Mouse (Mus musculus): ENCODE results near the gene Lias. TPM values are rescaled to one million over a fixed set of nuclear protein-coding genes. Genes with fewer than 3 reads are reported as not detected.
A peak's percentile ranks its signal among the peaks of the same experiment; 100 is the strongest.

The Lias gene
- polyA plus RNA-seq, 1 experiment from 2014 or later: 55.2 TPM

GRCm38 (mm10) chr5:65415653-65416458, 24.6 kb downstream of the Lias start:
- H3K27me3 ChIP-seq (ENCODE audit: control insufficient read depth, insufficient read depth, low read length): no peaks in the 10 kb centered on the region
- peak overlapping the region; percentile 56 for H3K4me2 ChIP-seq
- 9% methylated on average over 26 of the region's 26 CpGs for WGBS (ENCODE audit: insufficient replicate concordance)
- peak; percentile 89 for ATAC-seq (replicated peaks; ENCODE audit: insufficient number of reproducible peaks, low FRiP score, low TSS enrichment)
- H3K9me3 ChIP-seq (replicated peaks; ENCODE audit: control insufficient read depth, low read length): no peaks in the 10 kb centered on the region
- H3K9ac ChIP-seq (ENCODE audit: low read depth, low read length): peak overlapping the region; percentile 72
- H3K36me3 ChIP-seq (ENCODE audit: control insufficient read depth, insufficient read depth, low read length): peaks cover 14% of the 10 kb centered on the region
- H3K4me1 ChIP-seq (ENCODE audit: control insufficient read depth, insufficient read depth, low read length): peaks cover 24% of the 10 kb centered on the region
- peak overlapping the region; percentile 99 for H3K27ac ChIP-seq (ENCODE audit: low read depth, low read length)
- peak overlapping the region; percentile 18 for H3K4me3 ChIP-seq (ENCODE audit: low read depth, low read length)

DNA sequence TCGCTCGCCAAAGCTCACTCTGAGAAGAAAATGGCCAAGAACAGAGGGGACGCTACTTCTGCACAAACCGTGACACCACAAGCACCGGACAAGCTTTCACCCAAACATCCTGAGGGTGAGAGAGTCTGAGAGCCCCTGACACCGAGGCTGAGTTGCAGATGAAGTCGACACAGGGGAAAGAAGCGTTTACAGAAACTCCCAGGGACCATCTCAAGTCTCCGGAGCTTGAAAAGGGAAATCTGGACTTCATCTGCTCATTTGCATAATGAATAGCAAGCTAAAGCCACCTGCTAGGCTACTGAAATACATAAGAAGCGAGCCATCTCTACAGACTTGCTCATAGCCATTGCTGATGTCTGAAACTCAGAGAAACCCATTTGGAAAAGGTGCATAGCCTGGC, 27.8 kb downstream of the Lias start:
- peaks cover 24% of the 10 kb centered on the region for H3K36me3 ChIP-seq (ENCODE audit: control insufficient read depth, insufficient read depth, low read length)

GRCm38 (mm10) chr5:65420822-65421221, 29.5 kb downstream of the Lias start:
- no peaks in the 10 kb centered on the region for H3K27me3 ChIP-seq (ENCODE audit: control insufficient read depth, insufficient read depth, low read length)
- H3K36me3 ChIP-seq (ENCODE audit: control insufficient read depth, insufficient read depth, low read length): peaks cover 25% of the 10 kb centered on the region
- peaks cover 10% of the 10 kb centered on the region for H3K4me1 ChIP-seq (ENCODE audit: control insufficient read depth, insufficient read depth, low read length)
- 74% methylated on average over 6 of the region's 6 CpGs for WGBS (ENCODE audit: insufficient replicate concordance)
- H3K4me2 ChIP-seq: no peak overlapping the region
- no peaks in the 10 kb centered on the region for H3K9me3 ChIP-seq (replicated peaks; ENCODE audit: control insufficient read depth, low read length)
- H3K4me3 ChIP-seq (ENCODE audit: low read depth, low read length): no peak overlapping the region
- no peak overlapping the region for H3K27ac ChIP-seq (ENCODE audit: low read depth, low read length)
- no peak overlapping the region for H3K9ac ChIP-seq (ENCODE audit: low read depth, low read length)
- no peak for ATAC-seq (replicated peaks; ENCODE audit: insufficient number of reproducible peaks, low FRiP score, low TSS enrichment)

More for the DNA sequence above, 27.8 kb downstream of the Lias start:
- H3K4me2 ChIP-seq: no peak overlapping the region
- H3K4me1 ChIP-seq (ENCODE audit: control insufficient read depth, insufficient read depth, low read length): peaks cover 23% of the 10 kb centered on the region
- WGBS (ENCODE audit: insufficient replicate concordance): 82% methylated on average over 10 of the region's 10 CpGs
- no peak overlapping the region for H3K9ac ChIP-seq (ENCODE audit: low read depth, low read length)
- ATAC-seq (replicated peaks; ENCODE audit: insufficient number of reproducible peaks, low FRiP score, low TSS enrichment): no peak
- H3K4me3 ChIP-seq (ENCODE audit: low read depth, low read length): no peak overlapping the region
- H3K27ac ChIP-seq (ENCODE audit: low read depth, low read length): no peak overlapping the region
- H3K27me3 ChIP-seq (ENCODE audit: control insufficient read depth, insufficient read depth, low read length): no peaks in the 10 kb centered on the region
- H3K9me3 ChIP-seq (replicated peaks; ENCODE audit: control insufficient read depth, low read length): no peaks in the 10 kb centered on the region

- no peak overlapping the region for H3K4me3 ChIP-seq (ENCODE audit: low read depth, low read length)
- H3K4me1 ChIP-seq (ENCODE audit: control insufficient read depth, insufficient read depth, low read length): peaks cover 2% of the 10 kb centered on the region; the same call in 1 of the 2 replicates
- ATAC-seq (replicated peaks; ENCODE audit: insufficient number of reproducible peaks, low FRiP score, low TSS enrichment): no peak
- H3K27ac ChIP-seq (ENCODE audit: low read depth, low read length): no peak overlapping the region
- no peaks in the 10 kb centered on the region for H3K27me3 ChIP-seq (ENCODE audit: control insufficient read depth, insufficient read depth, low read length)
- peaks cover 32% of the 10 kb centered on the region for H3K36me3 ChIP-seq (ENCODE audit: control insufficient read depth, insufficient read depth, low read length)
- H3K4me2 ChIP-seq: no peak overlapping the region
- H3K9ac ChIP-seq (ENCODE audit: low read depth, low read length): no peak overlapping the region
- H3K9me3 ChIP-seq (replicated peaks; ENCODE audit: control insufficient read depth, low read length): no peaks in the 10 kb centered on the region
- 87% methylated on average over 8 of the region's 8 CpGs for WGBS (ENCODE audit: insufficient replicate concordance)
Observed at GRCm38 (mm10) chr5:65422803-65423202, 31.5 kb downstream of the Lias start.

- ATAC-seq (replicated peaks; ENCODE audit: insufficient number of reproducible peaks, low FRiP score, low TSS enrichment): no peak
- H3K4me1 ChIP-seq (ENCODE audit: control insufficient read depth, insufficient read depth, low read length): no peaks in the 10 kb centered on the region
- peaks cover 29% of the 10 kb centered on the region for H3K36me3 ChIP-seq (ENCODE audit: control insufficient read depth, insufficient read depth, low read length)
- no peaks in the 10 kb centered on the region for H3K9me3 ChIP-seq (replicated peaks; ENCODE audit: control insufficient read depth, low read length)
- WGBS (ENCODE audit: insufficient replicate concordance): 79% methylated on average over 6 of the region's 6 CpGs
- no peak overlapping the region for H3K27ac ChIP-seq (ENCODE audit: low read depth, low read length)
- H3K4me2 ChIP-seq: no peak overlapping the region
- no peaks in the 10 kb centered on the region for H3K27me3 ChIP-seq (ENCODE audit: control insufficient read depth, insufficient read depth, low read length)
- no peak overlapping the region for H3K9ac ChIP-seq (ENCODE audit: low read depth, low read length)
- no peak overlapping the region for H3K4me3 ChIP-seq (ENCODE audit: low read depth, low read length)
Observed at GRCm38 (mm10) chr5:65424215-65424614, 32.9 kb downstream of the Lias start.

GRCm38 (mm10) chr5:65425251-65425650, 34.0 kb downstream of the Lias start:
- H3K4me2 ChIP-seq: no peak overlapping the region
- no peaks in the 10 kb centered on the region for H3K9me3 ChIP-seq (replicated peaks; ENCODE audit: control insufficient read depth, low read length)
- peaks cover 29% of the 10 kb centered on the region for H3K36me3 ChIP-seq (ENCODE audit: control insufficient read depth, insufficient read depth, low read length)
- H3K4me1 ChIP-seq (ENCODE audit: control insufficient read depth, insufficient read depth, low read length): no peaks in the 10 kb centered on the region
- H3K4me3 ChIP-seq (ENCODE audit: low read depth, low read length): no peak overlapping the region
- WGBS (ENCODE audit: insufficient replicate concordance): 78% methylated on average over 5 of the region's 5 CpGs
- no peak overlapping the region for H3K9ac ChIP-seq (ENCODE audit: low read depth, low read length)
- H3K27me3 ChIP-seq (ENCODE audit: control insufficient read depth, insufficient read depth, low read length): no peaks in the 10 kb centered on the region
- ATAC-seq (replicated peaks; ENCODE audit: insufficient number of reproducible peaks, low FRiP score, low TSS enrichment): no peak
- no peak overlapping the region for H3K27ac ChIP-seq (ENCODE audit: low read depth, low read length)

DNA sequence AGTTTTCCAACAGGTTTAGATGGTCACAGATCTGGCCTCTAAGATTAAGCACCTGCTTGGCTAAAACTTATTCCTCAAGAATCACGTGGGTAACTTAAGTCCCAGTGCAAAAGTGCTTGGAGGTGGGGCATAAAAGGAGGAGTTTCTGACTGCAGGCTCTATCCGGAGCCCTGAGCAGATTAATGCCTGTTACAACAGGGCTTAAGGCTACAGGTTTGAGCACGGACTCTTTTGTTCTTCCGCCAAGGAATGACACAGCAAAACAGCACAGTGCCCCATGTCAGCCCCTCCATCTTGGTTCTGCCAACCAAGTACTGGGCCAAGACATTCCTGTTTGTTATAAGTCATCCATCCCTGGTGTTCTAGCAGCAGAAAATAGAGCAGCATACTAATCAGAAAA, 37.0 kb downstream of the Lias start:
- H3K27ac ChIP-seq (ENCODE audit: low read depth, low read length): no peak overlapping the region

DNA sequence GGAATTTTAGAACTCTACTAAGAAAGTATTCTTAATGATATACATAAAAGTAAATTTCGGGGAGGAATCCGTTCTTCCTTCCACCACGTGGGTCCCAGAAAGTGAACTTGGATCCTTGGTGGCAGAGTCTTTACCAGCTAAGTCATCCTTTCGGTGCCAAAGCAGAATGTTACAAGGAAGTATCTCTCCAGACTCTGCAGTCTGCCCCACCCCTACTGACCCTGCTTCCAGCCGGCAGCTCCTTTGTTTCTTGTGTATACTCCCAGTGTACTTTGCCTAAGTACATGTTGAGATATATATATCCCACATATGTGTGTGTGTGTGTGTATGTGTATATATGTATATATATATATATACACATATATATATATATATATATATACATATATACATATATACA, 38.1 kb downstream of the Lias start:
- ATAC-seq (replicated peaks; ENCODE audit: insufficient number of reproducible peaks, low FRiP score, low TSS enrichment): no peak
- Histone ChIP-seq H3K27ac (ENCODE audit: low read depth, low read length) (no peak overlapping the region), H3K4me2 (no peak overlapping the region), H3K9me3 (replicated peaks; ENCODE audit: control insufficient read depth, low read length) (no peaks in the 10 kb centered on the region), H3K36me3 (ENCODE audit: control insufficient read depth, insufficient read depth, low read length) (peaks cover 11% of the 10 kb centered on the region; the same call in 1 of the 2 replicates), H3K27me3 (ENCODE audit: control insufficient read depth, insufficient read depth, low read length) (no peaks in the 10 kb centered on the region), H3K4me1 (ENCODE audit: control insufficient read depth, insufficient read depth, low read length) (peaks cover 9% of the 10 kb centered on the region), H3K9ac (ENCODE audit: low read depth, low read length) (no peak overlapping the region), H3K4me3 (ENCODE audit: low read depth, low read length) (no peak overlapping the region)
- 84% methylated on average over 5 of the region's 5 CpGs for WGBS (ENCODE audit: insufficient replicate concordance)

More for the DNA sequence above, 37.0 kb downstream of the Lias start:
- no peak overlapping the region for H3K4me2 ChIP-seq
- no peak overlapping the region for H3K9ac ChIP-seq (ENCODE audit: low read depth, low read length)
- no peaks in the 10 kb centered on the region for H3K27me3 ChIP-seq (ENCODE audit: control insufficient read depth, insufficient read depth, low read length)
- WGBS (ENCODE audit: insufficient replicate concordance): 48% methylated on average over 4 of the region's 4 CpGs
- peaks cover 14% of the 10 kb centered on the region for H3K36me3 ChIP-seq (ENCODE audit: control insufficient read depth, insufficient read depth, low read length)
- 0 out of 2 replicates have a peak, but pooled peaks cover 2% of the 10 kb centered on the region for H3K4me1 ChIP-seq (ENCODE audit: control insufficient read depth, insufficient read depth, low read length)
- H3K9me3 ChIP-seq (replicated peaks; ENCODE audit: control insufficient read depth, low read length): no peaks in the 10 kb centered on the region
- ATAC-seq (replicated peaks; ENCODE audit: insufficient number of reproducible peaks, low FRiP score, low TSS enrichment): no peak
- H3K4me3 ChIP-seq (ENCODE audit: low read depth, low read length): no peak overlapping the region

Data from heart, embryonic 11.5 days (tissue).